Mouse (Mus musculus): ENCODE results near the gene Zbtb22.
"Not testable (repeated sequence)": the region's sequence is repeated elsewhere in the genome, so short reads cannot be mapped to it uniquely, and the experiment has no call there.

Gene Zbtb22

DNA sequence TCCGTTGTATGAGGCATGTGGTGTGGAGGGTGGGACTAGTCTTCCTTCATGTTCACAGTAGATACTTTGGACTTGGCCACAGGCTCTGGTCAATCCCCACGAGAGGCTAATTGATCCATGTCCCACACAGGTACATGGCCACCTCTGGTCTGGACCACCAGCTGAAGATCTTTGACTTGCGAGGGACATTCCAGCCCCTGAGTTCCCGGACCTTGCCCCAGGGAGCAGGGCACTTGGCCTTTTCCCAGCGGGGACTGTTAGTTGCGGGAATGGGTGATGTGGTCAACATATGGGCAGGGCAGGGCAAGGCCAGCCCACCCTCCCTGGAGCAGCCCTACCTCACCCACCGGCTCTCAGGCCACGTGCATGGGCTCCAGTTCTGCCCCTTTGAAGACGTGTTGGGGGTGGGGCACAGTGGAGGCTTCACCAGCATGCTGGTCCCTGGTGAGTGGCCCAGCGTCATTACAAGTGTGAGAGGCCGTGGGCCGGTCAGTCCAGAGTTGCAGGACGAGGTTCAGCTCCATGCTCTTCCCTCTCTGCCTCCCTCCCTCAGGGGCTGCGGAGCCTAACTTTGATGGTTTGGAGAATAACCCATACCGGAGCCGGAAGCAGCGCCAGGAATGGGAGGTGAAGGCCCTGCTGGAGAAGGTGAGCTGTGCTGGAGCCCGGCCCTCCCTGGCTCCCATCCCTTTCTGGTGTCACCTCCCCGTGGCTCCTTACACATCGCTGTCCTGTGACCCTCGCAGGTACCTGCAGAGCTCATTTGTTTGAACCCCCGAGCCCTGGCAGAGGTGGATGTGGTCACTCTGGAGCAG, 32.6 kb downstream of the Zbtb22 start:
- no peak for DNase-seq (ENCODE audit: low spot score)

DNA sequence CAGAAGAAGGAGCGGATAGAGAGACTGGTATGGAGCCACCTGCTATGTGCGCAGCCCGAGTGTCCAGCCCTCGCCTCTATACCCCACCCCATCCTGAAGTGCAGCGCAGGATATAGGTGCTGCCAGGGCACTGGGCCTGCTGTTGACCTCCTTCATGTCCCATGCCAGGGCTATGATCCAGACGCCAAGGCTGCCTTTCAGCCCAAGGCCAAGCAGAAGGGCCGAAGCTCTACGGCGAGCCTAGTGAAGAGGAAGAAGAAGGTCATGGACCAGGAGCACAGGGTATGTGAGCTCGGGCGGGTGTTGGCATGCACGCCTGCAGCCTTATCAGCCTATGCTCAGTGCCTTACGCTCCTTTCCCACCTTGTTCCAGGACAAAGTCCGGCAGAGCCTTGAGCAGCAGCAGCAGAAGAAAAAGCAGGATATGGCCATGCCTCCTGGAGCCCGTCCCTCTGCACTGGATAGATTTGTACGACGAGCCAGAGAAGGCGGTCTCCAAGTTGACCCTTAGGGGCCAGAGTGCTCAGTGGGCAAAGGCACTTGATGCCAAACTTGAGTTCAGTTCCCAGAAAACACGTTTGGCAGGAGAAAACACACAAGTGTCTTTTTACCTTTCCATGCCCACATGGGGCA, 33.3 kb downstream of the Zbtb22 start:
- no peak for DNase-seq (ENCODE audit: low spot score)

DNA sequence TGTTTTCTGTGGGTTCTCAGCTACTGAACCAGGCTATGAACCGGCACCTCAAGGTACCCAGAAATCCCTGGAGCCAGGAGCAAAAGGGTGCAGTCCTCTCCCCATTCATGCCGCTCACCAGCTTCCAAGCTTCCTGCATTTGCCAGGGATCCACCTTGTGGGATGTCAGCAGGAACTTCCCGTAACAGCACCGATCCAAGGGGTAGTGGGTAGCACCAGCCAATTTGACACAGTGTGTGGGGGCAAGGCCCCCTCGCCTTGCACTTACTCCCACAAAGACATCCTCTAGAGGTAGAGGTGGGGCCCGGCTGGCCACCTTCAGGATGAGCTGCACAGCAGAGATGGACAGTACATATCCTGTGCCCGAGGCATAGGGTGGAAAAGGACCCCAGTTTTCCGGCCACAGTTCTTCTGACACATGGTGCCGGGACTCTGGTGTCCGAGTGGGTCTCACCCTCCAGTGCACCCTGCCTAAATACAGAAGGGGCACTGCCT, 34.5 kb downstream of the Zbtb22 start:
- no peak for DNase-seq (ENCODE audit: low spot score)

DNA sequence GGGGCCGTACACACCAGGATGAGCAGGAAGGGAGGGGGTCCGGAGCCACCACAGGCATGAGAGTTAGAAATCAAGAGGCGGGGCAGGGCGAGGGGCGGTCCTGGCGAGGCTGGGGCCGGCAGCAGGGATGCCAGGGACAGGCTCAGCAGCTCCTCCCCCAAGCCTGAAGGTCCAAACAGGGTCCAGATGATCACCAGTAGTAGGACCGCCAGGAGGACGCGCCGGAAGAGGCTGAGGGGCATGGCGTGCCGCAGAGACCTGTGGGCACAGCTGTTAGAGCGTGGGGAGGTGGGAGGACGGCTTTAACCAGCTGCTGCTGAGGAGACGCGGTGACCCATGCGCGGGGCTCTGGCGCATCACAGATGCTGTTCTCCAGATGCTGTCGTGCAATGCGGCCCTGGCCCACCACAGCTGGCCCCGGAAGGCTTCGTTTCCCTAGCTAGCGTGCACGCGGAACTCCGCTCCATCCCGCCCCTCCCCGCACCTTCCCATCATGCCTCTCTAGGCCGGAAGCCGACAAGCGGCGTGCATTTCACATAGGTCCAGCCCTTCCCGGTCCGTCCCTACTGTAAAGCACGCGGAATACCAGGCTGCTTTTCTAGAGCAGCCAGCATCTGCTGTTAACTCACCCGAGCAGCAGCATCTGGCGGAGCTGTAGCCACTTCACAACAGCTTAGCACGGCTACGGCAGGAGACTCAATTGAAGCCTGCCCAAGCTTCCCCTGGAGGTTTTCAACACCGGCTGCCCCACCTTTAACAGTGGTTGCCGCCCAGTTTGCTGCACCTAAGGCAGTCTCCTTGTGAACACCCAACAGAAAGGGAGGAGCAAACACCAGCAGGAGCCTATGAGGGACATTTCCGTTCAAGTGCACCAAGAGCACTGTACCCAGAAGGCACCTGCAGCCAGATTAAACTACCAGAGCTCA, 35.6 kb downstream of the Zbtb22 start, which contains the start of gene B3galt4:
Gene B3galt4 (minus strand): TSS at position 468 of the 926 bp plus-strand sequence.
- peak; percentile 80 for DNase-seq (ENCODE audit: low spot score)

DNA sequence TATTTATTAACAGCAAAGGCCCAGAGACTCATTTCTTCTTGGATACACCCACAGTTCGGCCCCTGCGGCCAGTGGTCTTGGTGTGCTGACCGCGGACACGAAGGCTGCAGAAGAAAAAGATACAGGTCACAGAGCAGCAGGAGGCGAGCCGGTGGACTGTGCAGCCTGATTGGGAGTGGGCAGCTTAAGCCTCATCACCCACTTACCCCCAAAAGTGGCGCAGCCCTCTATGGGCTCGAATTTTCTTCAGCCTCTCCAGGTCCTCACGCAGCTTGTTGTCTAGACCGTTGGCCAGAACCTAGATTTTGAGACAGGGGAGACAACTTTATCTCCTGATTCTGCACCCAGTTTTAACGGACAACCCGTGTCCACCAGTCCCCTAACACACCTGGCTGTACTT, 36.3 kb downstream of the Zbtb22 start:
- DNase-seq (ENCODE audit: low spot score), result not testable (repeated sequence)

DNA sequence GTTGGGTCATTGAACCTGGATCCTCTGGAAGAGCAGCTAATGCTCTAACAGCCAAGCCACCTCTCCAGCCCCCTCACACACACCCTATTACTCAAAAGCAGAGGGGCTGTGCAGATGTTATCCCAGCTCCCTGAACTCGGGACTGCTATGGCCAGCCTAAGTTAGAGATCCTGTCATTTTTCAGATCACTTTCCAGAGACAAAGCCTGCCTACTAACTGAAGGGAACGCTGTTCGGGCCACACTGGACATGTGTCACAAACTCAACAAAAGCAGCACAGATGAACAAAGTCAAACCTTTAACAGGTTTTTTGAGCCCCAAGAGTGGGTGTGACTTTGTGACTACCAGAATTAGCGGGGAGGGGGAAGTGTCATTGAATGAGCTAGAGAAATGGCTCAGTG, 37.2 kb downstream of the Zbtb22 start:
- no peak for DNase-seq (ENCODE audit: low spot score)

DNA sequence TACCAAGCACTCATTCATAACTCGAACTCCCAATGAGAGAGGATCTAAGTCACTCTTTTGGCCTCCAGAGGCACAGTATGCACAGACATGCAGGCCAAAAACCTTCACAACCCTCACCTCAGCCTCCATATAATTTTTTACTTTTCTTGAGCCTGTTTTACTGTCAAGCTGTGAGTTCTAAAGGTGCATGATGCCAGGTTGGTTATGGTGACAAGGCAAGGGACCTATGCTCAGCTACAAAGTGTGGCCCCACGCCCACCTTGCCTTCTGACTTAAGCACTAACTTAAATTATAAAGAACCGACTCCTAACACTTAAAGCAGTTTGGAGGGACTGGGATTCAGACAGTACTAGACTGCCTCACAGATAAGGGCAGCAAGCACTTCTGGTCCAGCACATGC, 37.6 kb downstream of the Zbtb22 start:
- no peak for DNase-seq (ENCODE audit: low spot score)

DNA sequence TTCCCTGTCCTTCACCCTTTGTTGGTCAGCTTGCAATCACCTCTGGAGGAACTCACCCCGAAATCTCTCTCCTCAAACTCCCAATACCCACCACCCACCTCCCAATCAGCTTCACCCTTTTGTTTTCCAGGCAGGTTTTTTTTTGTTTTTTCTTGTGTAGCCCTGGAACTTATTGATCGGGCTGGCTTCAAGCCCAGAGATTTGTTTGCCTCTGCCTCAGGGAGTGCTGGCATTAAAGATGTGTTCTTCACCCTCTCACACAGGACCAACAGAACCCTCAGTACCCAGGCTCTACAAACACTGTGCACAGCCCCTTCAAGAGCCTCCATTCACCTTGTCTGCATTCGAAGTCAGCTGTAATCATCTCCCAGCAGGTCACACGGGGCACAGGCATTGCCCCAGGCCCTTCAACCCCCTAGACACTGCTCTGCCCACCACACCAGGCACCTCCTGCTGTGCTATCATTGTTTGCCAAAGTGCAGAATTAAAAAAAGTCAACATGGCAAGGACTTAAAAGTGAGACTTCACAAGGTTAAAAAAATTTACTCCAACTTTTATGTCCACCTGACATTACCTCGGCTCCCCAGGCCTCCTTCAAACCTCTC, 38.4 kb downstream of the Zbtb22 start:
- no peak for DNase-seq (ENCODE audit: low spot score)

DNA sequence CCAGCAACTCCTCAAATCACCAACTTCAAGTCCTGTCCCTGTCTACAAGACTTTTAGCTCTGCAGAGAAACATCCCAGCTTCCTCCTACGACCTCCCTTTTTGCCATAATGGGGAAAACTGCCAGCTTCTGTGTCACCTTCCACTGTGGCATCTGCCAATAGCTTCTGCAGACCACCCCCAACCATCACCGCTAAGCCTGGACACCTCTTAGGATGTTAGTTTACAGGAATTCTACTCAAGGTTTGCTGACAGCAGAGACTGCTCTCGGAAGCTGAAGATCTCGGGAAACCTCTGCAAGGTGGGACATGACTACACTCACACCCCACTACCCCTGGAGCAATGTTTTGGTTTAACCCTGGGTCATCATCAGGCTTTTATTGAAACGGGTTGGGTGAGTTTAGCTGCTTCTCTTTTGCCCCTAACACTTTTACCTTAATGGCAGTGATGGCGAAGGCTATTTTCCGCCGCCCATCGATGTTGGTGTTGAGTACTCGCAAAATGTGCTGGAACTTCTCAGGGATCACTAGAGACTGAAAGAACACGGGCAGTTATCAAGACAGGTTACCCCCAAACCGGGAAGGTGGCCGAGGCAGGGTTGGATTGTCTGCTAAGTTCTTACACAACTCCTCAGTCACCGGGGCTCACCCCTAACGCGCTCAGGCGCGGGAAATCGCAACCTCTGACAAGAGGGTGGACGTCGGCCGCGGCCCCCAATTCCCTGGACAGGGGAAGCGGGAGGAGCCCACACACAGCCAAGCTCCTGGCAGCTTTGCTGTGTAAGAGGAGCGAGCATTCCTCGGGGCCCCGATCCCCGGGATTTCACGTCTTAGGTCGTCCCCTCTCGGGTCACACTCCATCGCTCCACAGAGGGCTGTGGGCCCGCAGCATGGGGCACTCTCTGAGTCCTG, 39.2 kb downstream of the Zbtb22 start:
- DNase-seq (ENCODE audit: low spot score), result no peak

DNA sequence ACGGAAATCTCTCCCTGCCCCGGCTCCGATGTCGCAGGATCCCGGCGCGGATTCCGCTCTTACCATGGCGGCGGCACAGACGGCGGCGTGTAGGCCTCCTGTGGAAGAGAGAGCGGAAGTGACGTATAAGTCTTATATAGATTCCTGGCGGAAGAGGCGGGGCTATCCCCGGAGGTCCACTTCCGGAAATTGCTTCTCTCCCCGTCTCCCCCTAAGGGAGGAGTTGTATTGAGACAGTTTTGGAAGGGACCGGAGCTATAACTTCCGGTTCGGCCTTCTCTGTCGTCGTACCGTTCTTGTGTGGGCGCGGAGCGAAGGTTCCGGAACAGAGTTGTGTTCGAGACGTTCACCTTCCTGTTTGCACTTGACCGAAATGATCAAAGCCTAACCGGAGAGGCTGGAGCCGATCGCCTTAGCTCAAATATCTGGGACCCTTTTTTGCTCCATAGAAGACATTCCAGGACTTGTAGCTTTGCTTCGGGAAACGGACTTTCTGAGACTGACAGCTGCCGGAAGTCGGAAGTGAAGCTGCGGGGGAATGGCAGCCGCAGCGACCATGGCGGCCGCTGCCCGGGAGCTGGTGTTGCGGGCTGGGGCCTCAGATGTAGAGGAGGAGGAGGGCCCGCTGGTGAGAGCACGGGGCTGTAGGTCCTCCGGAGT, 40.0 kb downstream of the Zbtb22 start, which contains the start of the genes Vps52 and Rps18:
Gene Vps52 (plus strand): TSS at position 258 of the 660 bp plus-strand sequence.
Gene Rps18 (minus strand): TSS at position 447 of the 660 bp plus-strand sequence.
- peak; percentile 98 for DNase-seq (ENCODE audit: low spot score)

DNA sequence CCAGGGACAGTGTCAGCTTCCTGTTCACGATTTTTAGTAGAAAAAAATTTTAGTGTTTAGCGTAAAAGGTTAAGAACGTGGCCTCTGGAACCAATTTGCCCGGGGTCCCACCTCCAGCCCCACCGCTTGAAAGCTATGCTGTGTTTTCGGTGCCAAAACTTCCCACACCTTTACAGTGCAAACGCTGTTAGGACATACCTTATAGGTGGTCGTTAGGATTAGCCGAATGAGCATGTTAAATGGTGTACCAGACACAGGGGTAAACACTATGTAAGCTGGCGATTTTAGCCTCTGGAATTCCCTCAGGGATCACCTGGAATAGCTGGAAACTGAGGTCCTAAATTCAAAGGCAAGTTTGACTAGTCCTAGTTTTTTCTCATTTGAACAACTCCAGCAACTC, 40.6 kb downstream of the Zbtb22 start:
- DNase-seq (ENCODE audit: low spot score), result no peak

DNA sequence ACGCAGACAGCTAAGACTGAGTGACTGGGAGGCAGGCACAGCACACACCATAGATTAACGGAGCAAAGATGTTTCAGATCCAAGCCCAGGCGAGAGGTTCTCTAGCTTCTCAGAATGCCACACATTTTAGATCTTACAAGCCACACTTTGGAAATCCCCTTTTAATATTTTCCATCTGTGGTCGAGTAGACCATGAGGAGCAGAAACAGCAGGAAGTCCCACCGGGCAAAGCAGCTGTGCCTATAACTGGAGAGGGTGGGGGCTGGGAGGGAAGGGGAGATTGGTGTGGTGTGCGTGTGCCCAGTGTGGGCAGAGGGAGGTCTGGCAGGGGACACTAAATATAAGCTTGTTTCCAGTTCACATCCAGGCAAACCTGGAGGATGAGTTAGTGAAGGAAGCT, 41.8 kb downstream of the Zbtb22 start:
- no peak for DNase-seq (ENCODE audit: low spot score)

DNA sequence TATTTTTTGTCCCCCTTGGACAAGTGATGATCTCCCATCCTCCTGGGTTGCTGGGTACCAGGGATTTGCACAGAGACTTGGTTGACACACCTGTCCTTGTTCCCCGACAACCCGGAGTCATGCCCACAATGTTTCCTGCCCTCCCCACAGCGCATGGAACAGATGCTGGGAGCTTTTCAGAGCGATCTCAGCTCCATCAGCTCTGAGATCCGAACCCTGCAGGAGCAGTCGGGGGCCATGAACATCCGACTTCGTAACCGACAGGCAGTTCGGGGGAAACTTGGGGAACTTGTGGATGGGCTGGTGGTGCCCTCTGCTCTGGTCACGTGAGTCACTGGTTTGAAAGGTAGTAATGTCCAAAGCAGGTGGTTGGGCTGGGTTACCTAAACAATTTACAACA, 42.7 kb downstream of the Zbtb22 start:
- no peak for DNase-seq (ENCODE audit: low spot score)

DNA sequence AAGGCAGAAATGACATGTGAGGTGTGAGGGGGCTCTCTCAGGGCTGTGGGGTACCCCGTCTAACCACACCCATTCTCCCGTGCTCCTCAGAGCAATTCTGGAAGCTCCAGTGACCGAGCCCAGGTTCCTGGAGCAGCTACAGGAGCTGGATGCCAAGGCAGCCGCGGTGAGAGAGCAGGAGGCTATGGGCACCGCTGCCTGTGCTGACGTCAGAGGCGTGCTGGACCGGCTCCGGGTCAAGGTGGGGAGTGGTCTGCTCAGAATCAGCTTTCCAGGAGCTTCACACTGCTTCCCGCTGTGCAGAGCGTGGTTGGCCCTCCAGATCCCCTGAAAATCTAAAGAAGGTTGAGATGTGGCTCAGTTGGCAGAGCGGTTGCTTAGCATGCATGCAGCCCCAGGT, 43.4 kb downstream of the Zbtb22 start:
- no peak for DNase-seq (ENCODE audit: low spot score)

DNA sequence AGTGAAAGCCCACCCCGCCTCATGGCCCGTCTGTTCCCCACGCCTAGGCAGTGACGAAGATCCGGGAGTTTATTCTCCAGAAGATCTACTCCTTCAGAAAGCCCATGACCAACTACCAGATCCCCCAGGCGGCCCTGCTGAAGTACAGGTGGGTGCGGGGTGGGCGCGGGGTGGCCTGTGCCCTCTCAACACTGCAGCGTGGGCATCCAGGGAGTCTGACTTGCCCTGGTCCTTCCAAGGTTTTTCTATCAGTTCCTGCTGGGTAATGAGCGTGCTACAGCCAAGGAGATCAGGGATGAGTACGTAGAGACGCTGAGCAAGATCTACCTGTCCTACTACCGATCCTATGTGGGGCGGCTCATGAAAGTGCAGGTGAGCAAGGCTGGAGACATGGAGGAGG, 44.2 kb downstream of the Zbtb22 start:
- no peak for DNase-seq (ENCODE audit: low spot score)

DNA sequence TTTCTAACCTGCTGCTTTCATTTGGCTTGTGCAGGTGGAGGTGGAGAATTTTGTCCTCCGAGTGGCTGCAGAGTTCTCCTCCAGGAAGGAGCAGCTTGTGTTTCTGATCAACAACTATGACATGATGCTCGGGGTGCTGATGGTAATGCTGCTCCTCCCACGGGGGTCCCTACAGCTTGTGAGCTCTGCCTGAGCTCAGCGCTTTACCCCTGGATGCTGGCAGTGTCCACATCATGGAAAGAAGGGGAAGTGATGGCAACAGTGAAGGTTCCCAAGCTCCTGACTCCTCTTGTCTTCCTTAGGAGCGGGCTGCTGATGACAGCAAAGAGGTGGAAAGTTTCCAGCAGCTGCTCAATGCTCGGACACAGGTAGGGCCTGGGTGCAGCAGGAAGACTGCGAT, 47.2 kb downstream of the Zbtb22 start:
- no peak for DNase-seq (ENCODE audit: low spot score)

DNA sequence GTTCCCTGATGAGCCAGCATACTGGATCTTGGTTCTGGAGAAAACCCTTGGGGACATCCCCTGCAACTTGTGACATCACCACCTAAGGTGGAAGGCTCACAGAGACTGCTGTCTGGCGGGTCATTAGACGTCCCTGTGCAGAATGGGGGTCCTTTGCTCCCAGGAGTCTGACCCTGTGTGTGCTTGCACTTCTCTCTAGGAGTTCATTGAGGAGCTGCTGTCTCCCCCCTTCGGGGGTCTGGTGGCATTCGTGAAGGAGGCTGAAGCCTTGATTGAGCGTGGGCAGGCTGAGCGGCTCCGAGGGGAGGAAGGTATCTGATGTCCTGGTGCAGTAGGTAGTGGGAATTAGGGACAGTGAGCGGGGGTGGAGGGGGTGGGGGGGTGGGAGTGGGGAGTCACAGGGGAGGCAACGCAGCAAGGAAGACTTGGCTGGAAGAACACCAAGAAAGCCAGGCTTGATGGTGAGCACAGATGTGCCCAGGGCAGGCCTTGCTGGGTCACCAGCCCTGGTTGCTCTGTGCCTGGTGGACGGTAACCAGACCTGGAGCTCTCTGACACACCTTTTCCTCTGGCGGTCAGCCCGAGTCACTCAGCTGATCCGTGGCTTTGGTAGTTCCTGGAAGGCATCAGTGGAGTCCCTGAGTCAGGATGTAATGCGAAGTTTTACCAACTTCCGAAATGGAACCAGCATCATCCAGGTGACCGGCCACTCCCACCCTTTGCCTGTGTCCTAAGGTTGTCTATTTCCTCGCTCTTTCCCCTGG, 49.6 kb downstream of the Zbtb22 start:
- DNase-seq (ENCODE audit: low spot score), result no peak

DNA sequence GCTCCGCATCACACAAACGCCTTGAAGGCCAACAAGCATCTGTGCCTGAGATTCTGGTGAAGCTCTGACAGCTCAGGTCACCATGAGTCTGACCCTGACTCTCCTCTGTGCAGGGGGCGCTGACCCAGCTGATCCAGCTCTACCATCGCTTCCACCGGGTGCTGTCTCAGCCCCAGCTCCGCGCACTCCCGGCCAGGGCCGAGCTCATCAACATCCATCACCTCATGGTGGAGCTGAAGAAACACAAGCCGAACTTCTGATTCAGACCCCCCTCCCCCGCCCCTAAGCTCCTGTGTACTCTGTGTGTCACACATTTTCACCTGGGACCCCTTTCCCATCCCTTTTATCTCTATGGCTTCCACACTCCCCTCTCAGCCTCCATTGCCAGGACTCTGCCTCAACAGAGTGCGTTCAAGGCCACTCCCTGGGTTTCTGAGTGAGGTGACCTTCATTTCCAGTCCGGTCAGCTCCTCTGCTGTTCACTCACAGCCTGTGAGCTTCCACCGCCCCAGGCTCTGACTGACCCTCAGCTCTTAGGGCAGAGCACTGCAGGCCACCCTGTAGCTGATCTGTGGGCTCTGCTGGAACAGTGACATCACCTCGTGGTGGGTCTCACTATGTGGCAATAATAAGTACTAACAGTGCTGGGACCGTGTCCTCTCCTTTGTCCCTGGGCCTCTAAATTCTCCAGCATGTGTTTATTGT, 50.3 kb downstream of the Zbtb22 start:
- no peak for DNase-seq (ENCODE audit: low spot score)

DNA sequence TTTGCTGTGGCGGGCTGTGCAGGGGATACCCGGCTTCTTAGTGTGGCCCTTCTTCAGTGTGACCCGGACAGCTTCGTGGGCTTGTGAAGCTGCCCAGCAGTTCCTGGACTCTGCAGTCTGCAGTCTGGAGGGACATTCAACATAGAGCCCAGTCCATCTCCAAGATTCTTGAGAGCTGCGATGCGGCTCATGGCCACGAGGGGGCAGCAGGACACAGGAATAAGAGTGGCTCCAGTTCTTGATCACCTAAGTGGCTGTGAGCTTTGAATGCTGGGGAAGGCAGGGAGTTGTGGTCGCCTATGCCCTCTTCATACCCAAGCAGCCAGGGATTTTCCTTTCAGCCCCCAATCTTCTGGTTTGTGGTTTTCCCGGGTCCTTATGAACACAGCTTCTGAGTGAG, 52.8 kb downstream of the Zbtb22 start:
- DNase-seq (ENCODE audit: low spot score), result peak; percentile 84
